Mouse (Mus musculus): ENCODE measurements at regions not wholly inside any gene's neighbourhood (a gene's known extent, or its start where the extent isn't known, plus 50 kb on each side); places are given as distances from the start of the nearest gene placed in this dataset.

GRCm38 (mm10) chr16:5570619-5571018 lies 314.5 kb upstream of the Rbfox1 start:
- TF ChIP-seq CTCF (IDR thresholded peaks at IDR 0.05; ENCODE audit: control insufficient read depth, insufficient read depth, insufficient replicate concordance, low read depth, low read length) (no peak), POLR2A (IDR thresholded peaks at IDR 0.05; ENCODE audit: control insufficient read depth, low read depth, low read length) (no peak)

All from testis, adult 2 months (tissue).